Mouse (Mus musculus) cerebellum, adult 9-10 months (tissue): ENCODE measurements around the gene Schip1.
A peak's percentile ranks its signal among the peaks of the same experiment; 100 is the strongest.

ENCODE experiments used
- DNase-seq: peaks from one replicate; pipeline ENCODE4 v3.0.0; 2022

Schip1 gene

DNA sequence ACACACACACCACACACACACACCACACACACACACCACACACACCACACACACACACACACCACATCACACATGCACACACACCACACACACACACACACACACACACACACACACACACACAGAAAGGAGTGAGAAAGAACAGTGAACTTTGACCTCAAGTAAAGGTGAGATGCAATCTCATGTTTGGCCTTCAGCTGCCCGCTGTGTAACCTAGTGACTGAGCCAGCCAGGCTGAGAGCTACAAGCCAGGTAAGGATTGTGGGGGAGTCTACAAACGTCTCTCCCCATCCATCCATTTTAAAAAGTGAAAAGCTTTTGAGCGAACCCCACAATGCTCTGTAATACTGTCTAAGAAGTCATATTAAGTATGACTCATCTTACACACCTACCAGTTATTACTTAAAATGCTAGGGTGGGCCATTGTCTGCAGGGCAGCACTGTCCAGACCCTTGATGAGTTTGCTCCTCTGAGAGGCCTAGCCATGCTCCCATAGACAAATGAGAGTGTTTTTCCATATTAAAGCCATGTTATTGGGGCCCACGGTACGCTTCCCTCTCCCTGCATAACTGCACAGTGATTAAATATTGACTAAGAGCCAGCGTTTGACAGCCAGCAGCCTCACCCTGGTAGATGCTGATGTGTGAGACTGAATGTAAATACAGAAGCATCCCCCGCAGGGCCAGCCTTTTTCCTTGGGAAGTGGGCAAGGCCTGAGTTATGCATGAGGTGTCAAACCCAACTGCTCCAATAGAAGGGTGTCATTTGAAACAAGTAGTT, 448.9 kb downstream of the Schip1 start:
- no peak for DNase-seq

DNA sequence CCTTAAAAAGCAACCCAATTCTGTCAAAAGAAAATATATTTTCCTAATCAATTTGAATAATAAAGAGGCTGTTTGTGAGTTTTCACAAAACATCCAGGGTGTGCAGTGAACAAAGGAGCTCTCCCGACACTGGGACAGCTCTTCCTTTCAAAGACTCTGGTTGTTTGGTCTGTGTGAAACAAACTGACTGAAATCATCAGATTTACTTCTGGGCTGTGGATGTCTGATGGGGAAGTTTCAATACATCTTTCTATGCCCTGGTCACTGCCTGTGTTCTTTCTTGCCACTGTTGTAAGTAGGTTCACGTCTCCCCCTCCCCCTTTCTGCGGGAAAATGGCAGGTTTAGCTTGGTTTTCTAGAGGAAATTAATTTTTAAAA, 449.5 kb downstream of the Schip1 start:
- no peak for DNase-seq

DNA sequence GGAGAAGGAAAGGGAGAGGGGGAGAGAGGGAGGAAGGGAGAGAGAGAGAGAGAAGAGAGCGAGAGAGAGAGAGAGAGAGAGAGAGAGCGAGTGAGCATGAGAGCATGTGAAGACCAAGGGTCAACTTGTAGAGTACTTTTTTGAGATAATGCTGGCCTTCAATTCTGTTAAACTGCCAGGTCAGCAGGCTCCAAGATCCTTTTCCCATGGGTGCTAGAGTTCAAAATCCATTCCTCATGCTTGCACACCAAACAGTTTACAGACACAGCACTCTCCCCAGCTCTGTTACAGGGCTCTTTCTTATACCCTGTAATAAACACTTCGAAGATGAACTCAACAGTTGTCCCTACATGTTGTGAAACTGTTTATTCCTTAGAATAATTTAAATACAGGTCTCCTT, 450.1 kb downstream of the Schip1 start:
- DNase-seq: no peak

DNA sequence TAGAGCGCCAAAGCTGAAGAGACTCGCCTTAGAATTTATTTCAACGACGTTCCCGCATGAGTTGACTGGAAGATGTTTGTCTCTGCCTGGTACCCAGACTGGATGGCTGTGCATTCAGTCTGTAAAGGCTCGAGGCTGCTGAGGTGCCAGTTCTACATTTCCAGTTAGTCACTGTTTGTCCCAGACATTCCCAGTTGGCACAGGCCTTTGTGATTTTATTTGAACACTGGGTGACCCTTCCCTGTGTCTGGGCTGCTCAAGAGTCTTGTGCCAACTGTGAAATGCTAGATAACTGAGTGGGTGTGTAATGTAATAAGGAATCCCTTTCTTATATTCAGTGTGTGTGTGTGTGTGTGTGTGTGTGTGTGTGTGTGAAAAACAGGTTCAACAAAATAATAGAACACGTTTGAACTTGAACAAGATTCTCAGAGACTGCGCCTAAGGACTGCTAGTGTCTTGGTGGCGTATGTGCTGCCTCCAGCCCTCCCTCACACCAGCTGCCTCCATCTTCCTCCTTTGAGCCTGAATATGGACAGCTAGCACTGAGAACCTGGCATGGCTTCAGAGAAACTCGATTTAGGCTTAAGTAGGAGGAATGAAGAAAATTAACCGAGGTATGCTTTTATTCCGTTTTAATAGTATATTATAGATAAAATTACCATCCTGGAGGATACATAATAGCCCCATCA, 451.9 kb downstream of the Schip1 start:
- no peak for DNase-seq

DNA sequence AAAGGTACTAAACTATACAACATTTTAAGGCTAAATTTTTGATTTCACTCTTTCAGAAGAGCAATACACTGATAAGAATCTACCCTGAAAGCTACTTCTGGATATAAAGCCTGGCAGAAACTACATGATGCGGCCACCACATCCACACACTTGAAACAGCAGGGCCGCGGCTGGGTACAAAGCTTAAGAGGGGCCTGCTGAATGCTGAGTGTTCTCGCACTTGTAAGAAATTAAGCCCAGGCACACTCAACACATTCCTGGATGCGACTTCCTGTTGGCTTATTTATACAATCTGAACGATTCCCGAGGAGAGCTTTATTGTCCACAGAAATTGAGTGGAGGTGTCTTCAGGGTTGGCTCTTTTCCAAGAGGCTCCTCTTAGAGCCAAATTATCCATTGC, 452.6 kb downstream of the Schip1 start:
- DNase-seq: no peak

DNA sequence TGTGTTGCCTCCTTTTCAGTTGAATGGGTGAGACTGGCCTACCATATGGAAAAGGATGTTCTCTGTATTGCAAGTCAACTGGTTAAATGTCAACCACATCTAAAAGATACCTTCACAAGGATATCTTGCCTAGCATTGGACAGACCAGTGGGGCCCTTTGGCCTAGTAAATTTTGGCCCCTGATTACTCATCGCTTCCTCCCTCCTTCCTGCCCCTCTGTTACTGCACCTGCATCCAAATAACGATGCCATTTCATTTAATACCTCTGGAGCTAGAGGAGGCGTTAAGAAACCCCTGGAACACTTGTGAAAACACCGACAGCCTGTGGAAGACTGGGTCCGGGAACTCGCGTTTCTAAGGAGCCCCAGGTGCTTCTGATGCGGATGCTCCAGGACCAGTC, 453.4 kb downstream of the Schip1 start:
- no peak for DNase-seq

DNA sequence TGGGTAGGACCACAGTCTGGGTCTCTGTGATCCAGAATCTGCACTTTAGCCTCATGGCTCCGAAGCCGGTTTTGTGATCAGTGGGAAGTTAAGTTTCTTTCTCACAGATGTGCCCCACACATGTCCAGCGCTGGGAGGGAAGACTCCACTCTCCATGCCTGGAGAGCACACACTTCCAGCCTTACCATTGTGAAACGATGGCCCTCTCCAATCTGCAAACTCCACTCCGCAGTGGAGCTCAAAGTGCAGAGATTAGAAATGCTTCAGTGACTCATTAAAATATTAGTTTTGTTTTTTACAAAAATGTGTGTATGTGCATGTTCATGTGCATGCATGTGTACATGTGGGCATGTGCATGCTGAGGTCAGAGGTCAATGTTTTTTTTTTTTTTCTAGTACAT, 454.0 kb downstream of the Schip1 start:
- DNase-seq: no peak

DNA sequence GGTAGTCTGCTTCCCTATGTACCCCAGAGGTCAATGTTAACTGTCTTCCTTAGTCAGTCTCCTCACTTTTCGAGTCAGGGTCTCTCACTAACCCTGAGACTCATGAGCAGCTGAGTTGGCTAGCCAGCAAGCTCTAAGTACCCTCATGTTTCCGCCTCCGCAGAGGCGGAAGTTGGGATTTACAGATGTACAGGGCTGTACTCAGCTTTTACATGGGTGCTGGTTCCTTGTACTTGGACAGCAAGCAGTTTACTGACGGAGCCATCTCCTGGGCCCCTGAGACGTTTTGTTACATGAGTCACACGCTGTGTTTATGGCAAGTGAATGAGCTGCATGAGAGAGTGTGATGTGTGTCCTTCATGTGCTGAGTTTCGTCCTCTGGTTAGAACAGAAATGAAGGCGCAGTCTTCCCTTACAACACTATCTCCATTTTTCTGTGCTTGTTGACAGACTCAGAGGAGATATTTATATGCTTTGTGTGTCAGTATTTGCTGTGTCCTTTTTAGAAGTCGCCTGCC, 460.8 kb downstream of the Schip1 start:
- DNase-seq: no peak

DNA sequence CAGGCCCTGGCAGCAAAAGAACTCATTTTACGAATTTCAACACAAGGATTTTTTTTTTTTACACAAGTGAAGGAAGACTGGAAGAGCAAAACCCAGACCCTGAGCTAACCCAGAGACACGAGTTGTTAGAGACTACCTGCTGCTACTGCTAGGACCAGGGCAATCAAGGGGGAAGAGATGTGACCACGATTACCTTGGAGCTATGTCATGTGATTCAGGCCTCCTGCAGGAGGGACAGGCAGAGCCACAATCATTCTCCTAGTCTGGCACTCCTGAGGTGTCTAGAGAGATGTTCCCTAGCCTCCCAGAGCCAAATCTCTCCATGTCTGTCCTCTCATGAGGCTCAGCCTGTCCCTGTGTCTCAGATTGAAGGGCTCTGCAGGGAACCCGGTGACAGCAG, 461.8 kb downstream of the Schip1 start:
- no peak for DNase-seq

DNA sequence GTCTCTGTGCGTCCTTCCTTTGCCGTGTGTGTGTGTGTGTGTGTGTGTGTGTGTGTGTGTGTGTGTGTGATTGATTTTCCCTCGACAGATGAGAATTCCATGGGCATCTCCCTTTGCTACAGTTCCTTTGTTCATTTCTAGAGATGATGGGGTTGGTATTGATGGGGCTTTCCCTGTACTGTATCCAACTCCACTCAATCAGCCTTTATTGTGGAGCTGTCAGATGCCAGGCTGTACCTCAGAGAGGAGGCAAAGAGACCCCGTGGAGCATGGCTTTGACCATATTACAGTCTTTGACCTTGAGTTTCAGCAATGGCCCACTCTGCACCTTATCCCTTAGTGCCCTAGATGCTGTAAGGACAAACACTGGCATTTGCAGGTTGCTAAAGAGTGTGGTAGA, 462.6 kb downstream of the Schip1 start:
- DNase-seq: no peak

DNA sequence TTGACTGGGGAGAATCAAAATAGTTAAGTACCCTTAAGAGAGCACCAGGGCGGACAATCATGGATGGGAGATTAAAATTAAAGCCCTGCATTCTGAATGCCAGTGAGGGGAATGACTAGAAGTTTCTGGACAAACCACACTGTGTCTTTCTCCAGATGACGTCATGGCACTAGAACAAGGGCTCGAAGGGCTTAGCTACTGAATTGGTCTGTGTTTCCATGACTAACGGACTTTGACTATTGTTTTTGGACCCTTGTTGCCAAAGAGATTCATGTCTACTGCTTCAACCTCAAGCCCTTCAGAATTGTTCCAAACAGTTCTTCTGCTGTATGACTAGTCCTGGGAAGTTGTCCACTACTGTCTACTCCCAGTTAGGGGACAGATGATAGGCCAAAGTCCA, 467.3 kb downstream of the Schip1 start:
- DNase-seq: no peak

DNA sequence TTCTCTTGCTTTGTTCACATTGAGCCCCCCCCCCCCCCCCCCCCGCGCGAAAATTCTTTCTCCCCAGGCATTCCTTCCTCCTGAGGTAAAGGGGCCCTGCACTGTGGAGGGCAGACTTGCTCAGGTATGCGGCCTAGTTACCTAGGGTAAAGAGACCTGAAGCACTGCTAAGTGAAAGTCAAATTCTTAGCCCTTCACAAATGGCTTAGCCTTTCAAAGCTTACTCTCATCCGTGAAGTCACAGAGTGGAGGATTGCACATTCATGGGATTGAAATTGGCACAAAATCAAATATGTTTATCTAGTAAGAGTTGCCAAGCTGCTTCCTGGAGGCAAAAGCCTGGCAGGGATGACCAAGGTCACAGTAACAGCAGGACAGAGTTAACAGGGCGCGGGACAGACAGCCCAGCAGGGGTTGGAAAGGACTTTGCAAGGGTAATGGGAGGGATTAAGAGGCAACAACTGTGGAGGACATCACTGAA, 470.0 kb downstream of the Schip1 start:
- DNase-seq: no peak

DNA sequence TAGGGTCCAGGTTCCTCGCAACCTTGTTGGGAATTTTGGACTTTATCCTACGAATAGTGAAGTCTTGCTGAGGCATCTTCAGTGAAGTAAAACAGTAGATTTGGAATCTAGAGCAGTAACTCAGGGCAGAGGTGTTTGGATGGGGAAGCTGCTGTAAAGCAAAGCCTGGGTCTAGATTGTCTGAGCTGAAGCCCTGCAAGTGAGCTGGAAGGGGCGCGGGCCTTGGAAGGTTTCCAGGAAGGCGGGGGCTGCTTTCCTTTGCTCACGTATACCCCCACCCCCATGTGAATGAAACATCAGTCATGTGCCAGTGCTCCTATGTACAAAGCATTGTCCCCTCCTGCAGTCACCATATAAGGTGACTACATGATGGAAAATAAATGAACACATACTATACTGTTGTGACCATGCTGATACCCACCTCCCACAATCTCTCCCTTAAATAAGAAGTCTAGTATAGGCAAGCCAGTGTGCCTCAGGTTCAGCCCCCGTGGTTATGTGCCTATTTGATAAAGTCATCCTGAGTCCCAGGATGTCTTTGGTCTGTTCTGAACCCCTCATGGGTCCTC, 470.6 kb downstream of the Schip1 start:
- no peak for DNase-seq

DNA sequence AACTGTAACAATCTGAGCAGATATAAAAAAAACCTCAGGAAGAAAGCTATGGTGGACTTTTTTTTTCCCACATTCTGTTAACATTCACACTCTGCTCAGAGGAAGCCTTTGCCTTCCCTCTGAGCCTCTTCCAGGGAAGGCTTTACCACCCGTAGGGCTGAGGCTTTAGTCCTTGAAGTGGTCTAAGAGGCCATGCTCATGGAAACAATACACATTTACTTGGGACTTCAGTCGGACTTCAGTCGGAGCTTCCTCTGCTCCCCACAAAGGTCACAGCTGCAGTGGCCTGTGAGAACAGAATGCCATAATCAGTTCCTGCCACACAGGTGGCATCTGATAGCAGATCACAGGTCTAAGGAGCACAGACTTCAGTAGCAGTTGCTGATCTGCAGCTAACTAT, 471.5 kb downstream of the Schip1 start:
- no peak for DNase-seq

DNA sequence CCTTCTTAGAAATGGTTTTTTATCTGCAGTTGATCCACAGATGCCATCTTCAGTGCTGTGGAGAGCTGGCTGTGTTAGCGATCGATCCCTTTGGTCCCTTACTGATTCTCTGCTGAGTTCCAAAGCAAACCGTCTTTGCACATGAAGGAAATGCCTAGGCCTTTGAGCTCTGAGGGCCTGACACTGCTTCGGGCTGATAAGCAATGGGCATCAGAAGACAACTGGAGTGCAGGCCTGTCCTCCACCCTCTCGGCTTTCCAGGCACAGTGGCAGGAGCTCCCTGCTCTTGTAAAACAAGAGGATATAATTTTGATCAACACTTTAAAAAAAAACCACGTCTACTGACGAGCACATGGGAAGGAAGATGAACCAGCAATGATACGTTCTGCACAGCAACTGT, 477.1 kb downstream of the Schip1 start:
- DNase-seq: no peak

DNA sequence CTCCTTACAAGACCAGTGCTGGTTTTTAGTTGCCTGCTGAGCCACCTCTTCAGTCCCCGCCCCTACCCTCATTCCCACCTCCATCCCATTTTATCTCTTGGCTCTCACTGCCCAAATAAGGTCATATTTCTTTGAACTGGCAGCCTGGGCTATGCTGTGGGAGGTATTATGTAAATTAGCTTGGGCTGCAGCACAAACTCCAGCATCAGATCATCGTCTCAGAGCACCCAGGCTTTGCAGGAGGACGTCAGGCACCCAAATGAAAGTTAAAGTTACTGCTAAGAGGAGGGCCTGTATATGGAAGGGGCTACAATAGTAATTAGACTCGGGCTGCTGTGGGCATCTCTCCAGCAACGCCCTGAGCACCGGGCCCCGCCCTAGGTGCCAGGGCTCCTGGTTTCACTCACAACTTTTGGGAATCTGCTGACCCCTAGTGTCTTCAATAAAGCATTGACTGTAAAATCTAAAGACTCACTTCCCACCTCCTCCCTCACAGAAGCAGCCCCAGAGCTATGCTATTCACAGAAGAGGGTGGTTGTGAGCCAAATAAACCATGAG, 478.4 kb downstream of the Schip1 start:
- peak; percentile 80 for DNase-seq

DNA sequence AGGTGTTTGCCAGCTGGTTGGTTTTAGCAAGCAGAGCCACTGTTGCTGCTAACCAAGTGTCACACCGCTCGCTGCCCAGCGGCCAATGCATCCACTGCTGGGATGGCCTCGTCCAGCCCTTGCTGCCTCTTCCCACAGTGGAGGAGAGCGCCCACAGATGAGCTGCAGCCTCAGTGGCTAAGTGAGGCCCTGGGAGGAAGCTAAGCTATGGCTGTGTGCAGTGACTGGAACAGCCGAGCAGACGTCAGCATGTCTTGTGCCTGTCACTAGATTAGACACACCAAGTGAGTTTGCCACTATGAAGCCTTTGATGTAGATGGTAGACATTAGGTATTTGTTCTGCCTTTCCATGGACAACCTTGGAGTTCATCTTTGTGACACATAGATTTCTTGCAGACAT, 480.2 kb downstream of the Schip1 start:
- DNase-seq: no peak

DNA sequence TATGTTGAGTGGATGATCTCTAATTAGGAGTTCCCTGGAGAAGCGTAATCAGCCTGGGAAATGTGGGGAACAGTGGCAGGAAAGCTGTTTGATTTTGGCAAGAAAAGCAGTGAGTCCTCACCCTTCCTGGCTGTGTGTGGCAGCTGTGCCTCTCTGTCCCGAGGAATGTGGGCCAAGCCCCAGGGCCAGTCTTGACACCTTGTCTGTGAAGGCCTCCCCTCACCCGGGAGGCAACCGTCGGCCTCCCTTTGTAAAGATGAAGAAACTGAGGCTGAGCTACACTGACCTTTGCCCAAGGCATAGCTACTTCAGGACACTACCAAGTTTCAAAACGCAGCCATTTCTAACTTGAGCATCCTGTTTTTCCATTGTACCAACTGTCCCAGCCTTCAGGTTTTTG, 481.3 kb downstream of the Schip1 start:
- no peak for DNase-seq

DNA sequence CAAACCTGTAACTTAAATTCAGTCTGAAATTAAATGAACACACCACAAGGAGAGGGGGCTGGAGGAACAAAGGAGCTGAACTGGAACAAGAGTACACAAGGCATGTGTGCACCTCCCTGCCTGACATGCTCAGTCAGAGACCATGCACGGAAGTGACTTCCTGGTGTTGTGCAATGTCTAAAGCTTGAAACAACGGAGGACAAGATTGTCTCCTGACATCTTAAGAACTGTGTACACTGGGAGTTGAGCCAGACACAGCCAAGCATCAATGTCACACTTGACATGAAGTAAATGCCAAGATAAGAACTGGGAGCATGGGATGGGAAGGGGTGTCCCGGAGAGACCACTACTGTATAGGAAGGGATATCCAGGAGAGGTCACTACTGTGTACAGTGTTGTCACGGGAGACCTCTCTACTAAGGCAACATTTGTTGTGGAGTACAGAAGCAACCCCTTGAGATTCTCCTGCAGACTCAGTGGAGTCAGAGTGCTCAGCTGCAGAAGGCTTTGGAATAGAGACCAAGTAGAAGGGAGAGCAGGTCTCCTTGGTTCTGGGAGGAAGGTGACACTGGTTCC, 490.6 kb downstream of the Schip1 start:
- DNase-seq: no peak

DNA sequence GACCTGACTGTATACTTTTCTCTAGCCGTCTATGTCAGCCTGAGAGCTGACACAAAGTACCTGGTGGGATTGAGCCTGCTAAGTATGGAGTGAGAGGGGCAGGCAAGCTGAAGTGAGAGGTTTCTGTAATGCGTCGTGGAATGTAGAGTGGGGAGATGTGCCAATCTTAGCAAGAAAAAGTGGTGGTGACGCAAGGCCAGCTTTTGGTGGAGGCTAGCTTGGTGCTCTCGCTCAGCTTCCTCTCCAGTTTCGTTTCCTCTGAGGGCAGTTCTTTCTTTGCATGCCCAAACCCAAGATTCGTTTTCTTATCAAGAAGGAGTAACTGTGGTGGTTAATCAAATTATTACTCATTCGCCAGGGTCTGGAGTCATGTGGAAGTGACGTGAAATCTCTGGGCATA, 492.3 kb downstream of the Schip1 start:
- no peak for DNase-seq

DNA sequence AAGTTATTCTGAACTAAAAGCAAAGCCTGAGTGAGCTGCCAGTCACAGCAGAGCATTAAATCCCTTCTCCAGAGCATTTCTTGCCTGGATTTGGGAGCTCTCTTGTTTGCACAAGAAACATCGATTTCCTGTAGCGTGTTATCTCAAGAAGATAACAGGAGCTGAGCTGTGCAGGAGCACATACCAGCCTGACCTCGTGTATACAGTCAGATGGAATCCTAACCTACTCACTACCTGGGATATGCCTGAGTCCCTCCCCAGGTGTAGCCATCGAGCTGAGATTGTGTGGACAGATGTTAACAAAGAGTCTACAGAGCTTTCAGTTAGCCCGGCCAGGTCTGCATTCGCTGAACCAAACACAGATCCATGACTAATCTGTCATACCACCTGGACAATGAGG, 494.1 kb downstream of the Schip1 start:
- DNase-seq: no peak

DNA sequence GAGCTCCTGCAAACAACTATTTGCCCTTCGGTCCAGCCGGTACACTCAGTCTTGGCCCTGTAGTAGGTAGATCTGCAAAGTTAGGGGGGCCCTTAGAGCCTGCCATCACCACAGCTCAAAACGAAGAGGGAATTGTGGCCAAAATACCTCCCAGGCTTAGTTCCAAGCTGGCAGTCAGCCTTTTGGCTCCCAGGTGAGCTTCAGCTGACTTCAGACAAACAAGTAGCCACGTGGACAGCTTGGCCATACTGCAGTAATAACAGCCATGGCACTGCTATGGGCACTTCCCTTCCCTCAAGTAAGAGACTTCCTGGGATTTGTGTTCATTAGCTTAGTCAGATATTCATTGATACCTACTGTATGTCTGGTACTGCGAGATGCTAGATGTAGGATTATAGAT, 495.5 kb downstream of the Schip1 start:
- peak; percentile 86 for DNase-seq

DNA sequence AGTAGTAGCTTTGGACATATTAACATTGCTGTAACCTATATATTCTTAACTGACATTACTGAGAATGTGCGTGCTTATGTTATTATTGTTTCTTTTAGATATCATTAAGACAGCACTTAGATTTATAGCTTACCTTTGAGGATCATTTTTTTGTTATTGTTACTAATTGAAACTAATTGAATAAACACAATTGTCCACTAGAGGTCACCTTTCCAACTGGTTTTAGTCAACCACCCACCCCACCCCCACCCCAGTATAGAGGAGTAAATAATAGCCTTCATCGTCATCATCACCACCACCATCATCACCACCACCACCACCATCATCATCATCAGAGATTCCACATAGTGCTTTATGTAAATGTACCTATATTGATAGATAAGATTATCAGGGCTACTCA, 498.2 kb downstream of the Schip1 start:
- peak; percentile 67 for DNase-seq
